In the genomic region with DNA sequence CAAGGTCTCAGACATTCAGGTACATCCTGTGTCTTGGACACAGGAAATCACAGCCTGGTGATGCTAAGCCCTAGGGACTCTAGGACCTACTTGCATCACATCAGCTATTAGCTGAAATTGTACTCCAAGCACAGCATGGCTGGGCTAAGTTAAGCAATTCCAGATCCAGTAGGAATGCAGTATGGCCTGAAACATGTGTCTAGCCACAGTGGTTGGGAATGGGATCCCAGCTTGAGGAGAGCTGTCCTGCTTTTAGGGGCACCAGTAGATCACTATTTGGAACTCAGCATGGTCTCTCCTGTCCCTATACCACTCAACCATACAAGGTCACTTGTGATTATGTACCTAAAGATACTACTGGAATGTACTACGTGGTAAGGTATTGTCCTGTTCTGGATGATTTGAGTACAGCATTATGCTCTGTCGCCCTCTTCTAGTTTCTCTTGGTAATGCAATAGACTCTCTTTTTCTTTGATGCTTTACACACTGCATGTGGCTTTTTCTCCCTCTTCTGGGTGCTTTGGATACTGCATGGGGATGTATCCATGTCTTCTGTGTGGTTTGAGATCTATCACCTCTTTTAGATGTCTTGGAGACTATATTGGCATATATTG, we compare ENCODE assay signal across 8 mouse cellular contexts.
DNase-seq lines count a peak whose midpoint lies in the region; ATAC-seq lines count a peak whose summit lies in the region.
"Had no signal": no experiment of that assay in that cellular context is flagged by ENCODE, and none has a peak within 500 bp of the region (broad histone marks: within the 10 kb centered on the region; RNA-seq: fewer than 3 reads in every experiment).

No protein-coding gene starts in this region.

- no peaks in the 10 kb centered on the region for H3K9me3 ChIP-seq in midbrain, embryonic 11.5 days (ENCODE audit: control insufficient read depth, low read length)
- H3K9me3 ChIP-seq in midbrain, embryonic 10.5 days (replicated peaks) = no peaks in the 10 kb centered on the region
- no peaks in the 10 kb centered on the region for H3K9me3 ChIP-seq in hindbrain, embryonic 14.5 days (ENCODE audit: control insufficient read depth, low read length)
- H3K9me3 ChIP-seq: embryonic facial prominence, embryonic 13.5 days had no signal

- no peak overlapping the region for H3K4me3 ChIP-seq in midbrain, embryonic 11.5 days (ENCODE audit: low read depth, low read length)
- H3K4me3 ChIP-seq in midbrain, embryonic 10.5 days = no peak overlapping the region
- no peak overlapping the region for H3K4me3 ChIP-seq in hindbrain, embryonic 14.5 days (replicated peaks; ENCODE audit: low read length)
- H3K4me3 ChIP-seq: embryonic facial prominence, embryonic 13.5 days had no signal

- ATAC-seq in midbrain, embryonic 11.5 days (ENCODE audit: low FRiP score) = peak; percentile 72
- ATAC-seq in hindbrain, embryonic 14.5 days (ENCODE audit: low FRiP score) = peak; percentile 86

- no peak overlapping the region for H3K9ac ChIP-seq in midbrain, embryonic 11.5 days (ENCODE audit: low read length)
- no peak overlapping the region for H3K9ac ChIP-seq in hindbrain, embryonic 14.5 days
- H3K9ac ChIP-seq: embryonic facial prominence, embryonic 13.5 days had no signal

- peak; percentile 92 for DNase-seq in midbrain, embryonic 11.5 days (ENCODE audit: low spot score, missing footprints)
- no peak for DNase-seq in midbrain, embryonic 10.5 days (ENCODE audit: low spot score)
- DNase-seq in embryo, embryonic 11 days = peak; percentile 58
- peak; percentile 86 for DNase-seq in hindbrain, embryonic 14.5 days (ENCODE audit: low spot score)
- DNase-seq in left cerebral cortex, adult 18-20 months (ENCODE audit: low spot score in 2 of 2) = peak; percentile 47 to 64
- peak; percentile 77 for DNase-seq in retina, postnatal 1 day
- no peak for DNase-seq in spleen, postnatal 4 days (ENCODE audit: low spot score in 2 of 2)

- H3K27me3 ChIP-seq in midbrain, embryonic 11.5 days (ENCODE audit: control insufficient read depth, insufficient read depth, low read length) = no peaks in the 10 kb centered on the region
- no peaks in the 10 kb centered on the region for H3K27me3 ChIP-seq in midbrain, embryonic 10.5 days (ENCODE audit: low read depth, poor library complexity, severe bottlenecking)
- H3K27me3 ChIP-seq in hindbrain, embryonic 14.5 days (ENCODE audit: control insufficient read depth, insufficient read depth, low read length) = no peaks in the 10 kb centered on the region
- H3K27me3 ChIP-seq: embryonic facial prominence, embryonic 13.5 days had no signal

- WGBS in midbrain, embryonic 11.5 days = 16% methylated on average over 2 of the region's 2 CpGs
- 19% methylated on average over 2 of the region's 2 CpGs for WGBS in midbrain, embryonic 10.5 days
- 5% methylated on average over 2 of the region's 2 CpGs for WGBS in hindbrain, embryonic 14.5 days

- no peaks in the 10 kb centered on the region for H3K4me1 ChIP-seq in midbrain, embryonic 11.5 days (ENCODE audit: control insufficient read depth, insufficient read depth, low read length)
- H3K4me1 ChIP-seq in midbrain, embryonic 10.5 days = no peaks in the 10 kb centered on the region
- H3K4me1 ChIP-seq in hindbrain, embryonic 14.5 days (replicated peaks; ENCODE audit: control insufficient read depth, insufficient read depth, low read length) = no peaks in the 10 kb centered on the region
- H3K4me1 ChIP-seq: embryonic facial prominence, embryonic 13.5 days had no signal

- H3K4me2 ChIP-seq in midbrain, embryonic 11.5 days = no peak overlapping the region
- H3K4me2 ChIP-seq in hindbrain, embryonic 14.5 days (replicated peaks) = no peak overlapping the region
- H3K4me2 ChIP-seq: embryonic facial prominence, embryonic 13.5 days had no signal

- no peak overlapping the region for H3K27ac ChIP-seq in midbrain, embryonic 11.5 days (ENCODE audit: low read depth, low read length)
- H3K27ac ChIP-seq in midbrain, embryonic 10.5 days (replicated peaks) = no peak overlapping the region
- no peak overlapping the region for H3K27ac ChIP-seq in hindbrain, embryonic 14.5 days
- H3K27ac ChIP-seq: embryonic facial prominence, embryonic 13.5 days had no signal

- H3K36me3 ChIP-seq in midbrain, embryonic 11.5 days (ENCODE audit: control insufficient read depth, insufficient read depth, low read length) = no peaks in the 10 kb centered on the region
- H3K36me3 ChIP-seq in midbrain, embryonic 10.5 days = no peaks in the 10 kb centered on the region
- no peaks in the 10 kb centered on the region for H3K36me3 ChIP-seq in hindbrain, embryonic 14.5 days (replicated peaks; ENCODE audit: control insufficient read depth, insufficient read depth)
- H3K36me3 ChIP-seq: embryonic facial prominence, embryonic 13.5 days had no signal

Comparison
In these comparisons a context has a peak if more than half of its experiments do, and no peak if none do; other contexts are left out.
1. DNase-seq: peak in midbrain, embryonic 11.5 days (single experiment), embryo, embryonic 11 days (single experiment), hindbrain, embryonic 14.5 days (single experiment), left cerebral cortex, adult 18-20 months (2 of 2) and retina, postnatal 1 day (single experiment); none in midbrain, embryonic 10.5 days (single experiment) and spleen, postnatal 4 days (0 of 2).